11 mouse cellular contexts compared by ENCODE assay signal in genomic region chr13:99441700-99442433, GRCm38 (mm10).
DNase-seq lines count a peak whose midpoint lies in the region; ATAC-seq lines count a peak whose summit lies in the region.
"Had no signal": no experiment of that assay in that cellular context is flagged by ENCODE, and none has a peak within 500 bp of the region (broad histone marks: within the 10 kb centered on the region; RNA-seq: fewer than 3 reads in every experiment).

No protein-coding gene starts in this region.

- no peaks in the 10 kb centered on the region for H3K27me3 ChIP-seq in forebrain, embryonic 15.5 days
- no peaks in the 10 kb centered on the region for H3K27me3 ChIP-seq in limb, embryonic 11.5 days (ENCODE audit: control insufficient read depth, insufficient read depth, low read length)
- H3K27me3 ChIP-seq: kidney, embryonic 15.5 days had no signal

- peak overlapping the region; percentile 26 for H3K9ac ChIP-seq in forebrain, embryonic 15.5 days (replicated peaks)
- H3K9ac ChIP-seq in limb, embryonic 11.5 days (ENCODE audit: low read length) = no peak overlapping the region
- H3K9ac ChIP-seq: kidney, embryonic 15.5 days had no signal

- H3K4me2 ChIP-seq in forebrain, embryonic 15.5 days (replicated peaks) = peak overlapping the region; percentile 41
- no peak overlapping the region for H3K4me2 ChIP-seq in limb, embryonic 11.5 days (ENCODE audit: low read depth, severe bottlenecking)
- H3K4me2 ChIP-seq: kidney, embryonic 15.5 days had no signal

- 22% methylated on average over 18 of the region's 18 CpGs for WGBS in forebrain, embryonic 15.5 days
- 46% methylated on average over 18 of the region's 18 CpGs for WGBS in limb, embryonic 11.5 days

- H3K36me3 ChIP-seq in forebrain, embryonic 15.5 days = peaks cover 50% of the 10 kb centered on the region
- no peaks in the 10 kb centered on the region for H3K36me3 ChIP-seq in limb, embryonic 11.5 days (ENCODE audit: control insufficient read depth, insufficient read depth, low read length)

- H3K4me3 ChIP-seq in forebrain, embryonic 15.5 days = peak overlapping the region; percentile 30
- H3K4me3 ChIP-seq in limb, embryonic 11.5 days (ENCODE audit: low read depth, low read length) = no peak overlapping the region
- H3K4me3 ChIP-seq: kidney, embryonic 15.5 days had no signal

- no peak for ATAC-seq in forebrain, embryonic 15.5 days (replicated peaks)
- peak; percentile 69 for ATAC-seq in limb, embryonic 11.5 days (ENCODE audit: insufficient number of reproducible peaks, low FRiP score, low TSS enrichment, low read depth)
- ATAC-seq: lung, postnatal 0 days had no signal

- no peaks in the 10 kb centered on the region for H3K9me3 ChIP-seq in forebrain, embryonic 15.5 days
- H3K9me3 ChIP-seq in limb, embryonic 11.5 days (ENCODE audit: control insufficient read depth, low read length) = no peaks in the 10 kb centered on the region
- H3K9me3 ChIP-seq: kidney, embryonic 15.5 days had no signal

- H3K27ac ChIP-seq in forebrain, embryonic 15.5 days (replicated peaks) = peak overlapping the region; percentile 92
- H3K27ac ChIP-seq in limb, embryonic 11.5 days (replicated peaks; ENCODE audit: low read depth, low read length) = peak overlapping the region; percentile 30; the same call in 1 of the 2 replicates
- H3K27ac ChIP-seq: kidney, embryonic 15.5 days had no signal

- DNase-seq in retina, postnatal 1 day = peak; percentile 48
- no peak for DNase-seq in retina, embryonic 14.5 days (ENCODE audit: low spot score)
- peak; percentile 53 for DNase-seq in limb, embryonic 11.5 days (ENCODE audit: low spot score)
- DNase-seq in skeletal muscle tissue, adult 2 months (ENCODE audit: low read depth, low spot score) = peak; percentile 56
- no peak for DNase-seq in adrenal gland, postnatal 4 days (ENCODE audit: low spot score in 2 of 2)
- no peak for DNase-seq in adrenal gland, postnatal 25 days
- no peak for DNase-seq in urinary bladder, postnatal 10 days (ENCODE audit: low spot score)
- DNase-seq: cerebellum, postnatal 14 days had no signal

- H3K4me1 ChIP-seq in forebrain, embryonic 15.5 days = peaks cover 69% of the 10 kb centered on the region
- peaks cover 23% of the 10 kb centered on the region for H3K4me1 ChIP-seq in limb, embryonic 11.5 days (ENCODE audit: control insufficient read depth, insufficient read depth, low read length)

Comparison
In these comparisons a context has a peak if more than half of its experiments do, and no peak if none do; other contexts are left out.
1. DNase-seq: peak in retina, postnatal 1 day (single experiment), limb, embryonic 11.5 days (single experiment) and skeletal muscle tissue, adult 2 months (single experiment); none in retina, embryonic 14.5 days (single experiment), adrenal gland, postnatal 4 days (0 of 2), adrenal gland, postnatal 25 days (single experiment) and urinary bladder, postnatal 10 days (single experiment).